Mouse (Mus musculus): ENCODE measurements at regions not wholly inside any gene's neighbourhood (a gene's known extent, or its start where the extent isn't known, plus 50 kb on each side); places are given as distances from the start of the nearest gene placed in this dataset.

GRCm38 (mm10) chr1:191479906-191480379 is 76.9 kb upstream of the Ppp2r5a start:
- TF ChIP-seq CTCF (IDR thresholded peaks at IDR 0.05; ENCODE audit: low read depth, low read length) (peak; percentile 74), POLR2A (IDR thresholded peaks at IDR 0.05; ENCODE audit: extremely low read depth, insufficient read depth, low read length) (no peak)

Measured in liver, adult 2 months (tissue).